Mouse (Mus musculus): ENCODE data around the gene Trub2. TPM values are rescaled to one million over a fixed set of nuclear protein-coding genes. Genes with fewer than 3 reads are reported as not detected.
"Not testable (repeated sequence)": the region's sequence is repeated elsewhere in the genome, so short reads cannot be mapped to it uniquely, and the experiment has no call there.

Gene Trub2
- total RNA-seq (2021): 33.6 and 39.4 TPM in 2 replicates
- long read RNA-seq, experiment 1, transcript Trub2-201 (8 exons, 3,408 nt): major isoform, 9 of 42 reads
- long read RNA-seq, experiment 1, partial matches to known transcripts: 9 of 42 reads
- long read RNA-seq, experiment 1, other reads (novel, unspliced or antisense): 20 of 42 reads
- long read RNA-seq, experiment 2, transcript Trub2-201 (8 exons, 3,408 nt): major isoform, 5 of 18 reads
- long read RNA-seq, experiment 2, partial matches to known transcripts: 2 of 18 reads
- long read RNA-seq, experiment 2, other reads (novel, unspliced or antisense): 10 of 18 reads

DNA sequence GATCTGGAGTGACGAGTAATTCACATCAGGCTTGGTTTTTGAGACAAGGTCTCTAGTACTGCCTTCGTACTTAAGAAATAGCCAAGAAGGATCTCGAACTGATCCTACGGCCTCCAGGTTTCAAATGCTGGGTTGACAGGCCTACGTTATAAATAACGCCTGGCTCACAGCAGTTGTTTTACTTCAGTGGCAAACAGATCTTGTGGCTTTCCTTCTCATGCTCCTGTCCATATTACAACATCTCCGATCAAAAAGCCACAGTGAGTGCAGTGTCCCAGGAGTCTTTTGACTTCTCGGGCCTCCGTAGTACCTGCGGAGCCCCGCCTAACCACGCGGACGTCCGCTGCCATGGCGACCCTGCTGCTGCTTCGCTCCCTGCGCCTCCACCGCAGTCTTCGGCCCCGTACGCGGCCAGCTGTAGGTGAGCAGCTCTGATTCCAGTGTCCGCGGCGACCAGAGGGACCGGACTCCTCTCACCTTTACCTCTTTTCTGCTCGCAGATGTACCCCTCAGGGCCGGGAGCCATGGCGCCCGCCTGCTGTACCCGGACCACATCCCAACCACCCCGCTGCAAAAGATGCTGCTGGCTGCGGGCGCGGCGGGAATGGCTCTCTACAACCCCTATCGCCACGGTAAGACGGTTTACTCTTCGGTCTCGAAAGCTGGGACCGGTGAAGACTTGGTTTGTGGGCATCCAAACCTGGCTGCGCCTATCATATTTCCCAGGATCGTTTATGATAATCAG is at the start of gene Trub2:
TSS of gene Trub2 (minus strand) at position 566 of the 745 bp plus-strand sequence.
- DNase-seq: peak; percentile 92

DNA sequence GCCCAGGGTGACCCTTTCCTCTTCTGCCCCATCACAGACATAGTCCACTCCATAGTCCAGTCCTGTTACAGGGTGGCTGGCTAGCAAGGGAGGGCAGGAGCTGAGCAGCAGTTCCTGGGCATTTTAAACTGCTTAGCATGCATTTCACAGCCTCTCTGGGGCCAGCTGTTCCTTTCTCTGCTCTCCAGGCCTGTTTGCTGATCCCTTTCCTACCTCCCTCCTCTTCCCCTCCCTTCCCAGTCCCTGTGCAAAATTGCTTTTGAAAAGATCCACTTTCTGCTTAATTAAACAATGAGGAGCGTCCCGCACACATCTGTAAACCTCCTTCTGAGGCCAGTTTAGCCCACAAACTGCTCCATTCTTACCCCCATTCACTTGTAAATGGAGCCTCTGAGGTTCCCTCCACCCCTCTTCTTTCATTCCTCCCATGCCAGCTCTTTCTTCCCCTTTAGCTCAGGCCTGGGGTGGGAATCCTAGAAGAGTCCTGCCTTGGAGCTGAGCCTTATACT is 47.1 kb upstream of the Trub2 start:
- no peak for DNase-seq

DNA sequence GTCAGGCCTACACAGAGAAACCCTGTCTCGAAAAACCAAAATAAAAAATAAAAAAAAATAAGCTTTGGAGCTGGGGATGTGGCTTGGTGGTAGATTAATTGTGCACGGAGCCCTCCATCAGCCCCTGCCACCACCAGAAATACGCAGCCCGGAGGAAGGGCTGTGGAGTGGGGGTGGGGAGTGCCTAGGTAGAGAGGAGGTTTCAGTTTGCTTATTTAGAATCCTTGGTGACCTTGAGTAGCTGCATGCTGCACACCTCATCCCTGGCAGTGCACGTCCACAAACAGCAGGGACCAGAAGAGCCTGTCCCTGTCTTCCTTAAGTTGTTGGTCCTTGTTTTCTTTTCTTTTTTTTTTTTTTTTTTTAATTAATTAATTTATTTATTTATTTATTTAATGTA is 45.5 kb upstream of the Trub2 start:
- DNase-seq: no peak

DNA sequence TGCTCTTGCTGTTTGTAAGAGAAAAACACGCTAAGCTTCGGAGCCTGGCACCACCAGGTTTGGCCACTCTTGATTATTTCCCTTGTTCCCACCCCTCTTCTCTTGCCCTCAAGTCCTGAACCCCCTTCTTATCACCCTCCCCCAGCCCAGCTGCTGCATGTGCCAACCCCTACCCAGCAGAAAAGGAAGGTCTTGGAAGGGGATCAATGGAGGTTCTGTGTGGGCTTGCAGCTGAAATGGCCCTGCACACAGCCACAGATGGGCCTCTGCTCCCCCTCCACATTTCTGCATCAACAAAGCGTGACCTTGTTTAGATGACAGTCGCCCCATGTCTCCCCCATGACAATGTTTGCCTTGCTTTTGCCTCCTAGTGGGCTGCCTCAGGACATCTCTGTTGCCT is 42.8 kb upstream of the Trub2 start:
- DNase-seq: no peak

DNA sequence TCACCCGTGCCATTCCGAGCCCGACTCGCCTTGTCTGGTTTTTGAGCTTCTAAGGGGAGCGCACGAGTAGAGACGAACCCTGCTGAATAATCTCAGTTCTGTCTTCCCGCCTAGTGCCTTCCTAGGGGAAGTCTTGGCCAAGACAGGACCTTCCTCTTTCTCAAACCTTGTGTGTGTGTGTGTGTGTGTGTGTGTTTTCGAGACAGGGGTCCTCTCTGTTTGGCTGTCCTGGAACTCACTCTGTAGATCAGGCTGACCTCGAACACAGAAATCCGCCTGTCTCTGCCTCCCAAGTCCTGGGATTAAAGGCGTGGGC is 39.4 kb upstream of the Trub2 start:
- no peak for DNase-seq

DNA sequence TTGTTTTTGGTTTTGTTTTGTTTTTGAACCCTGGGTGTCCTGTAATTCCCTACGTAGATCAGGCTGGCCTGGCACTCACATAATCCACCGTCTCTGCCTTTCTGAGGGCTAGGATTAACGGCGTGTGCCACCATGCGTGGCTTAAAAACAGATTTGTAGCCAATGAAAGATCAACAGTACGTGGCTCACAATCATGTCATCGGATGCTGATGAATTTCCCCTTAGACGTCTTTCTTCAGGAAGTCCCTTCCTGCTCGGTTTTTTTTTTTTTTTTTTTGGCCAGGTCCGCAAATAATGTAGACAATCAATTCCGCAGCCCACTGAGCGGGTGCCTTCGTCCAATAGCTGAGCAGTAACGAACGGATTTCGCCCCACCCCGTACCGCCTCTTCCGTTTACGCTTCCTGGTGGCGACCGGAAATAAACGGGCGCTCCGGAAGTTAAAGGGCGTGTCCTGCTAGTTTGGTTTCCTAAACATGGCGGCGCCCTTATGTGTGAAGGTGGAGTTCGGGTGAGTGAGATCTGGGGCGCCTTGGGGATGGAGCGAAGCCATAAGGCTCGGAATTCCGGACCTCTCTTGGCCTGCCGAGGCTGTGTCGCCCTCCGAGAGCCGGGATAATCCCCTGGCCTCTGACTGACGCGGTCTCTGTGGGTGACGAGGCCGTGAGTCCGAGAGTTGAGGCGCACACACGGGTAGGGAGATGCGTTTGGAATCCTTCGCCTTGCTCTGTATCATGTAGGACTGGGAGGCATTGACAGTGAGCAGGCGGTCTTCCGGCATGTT is 38.8 kb upstream of the Trub2 start:
- DNase-seq: peak; percentile 96

DNA sequence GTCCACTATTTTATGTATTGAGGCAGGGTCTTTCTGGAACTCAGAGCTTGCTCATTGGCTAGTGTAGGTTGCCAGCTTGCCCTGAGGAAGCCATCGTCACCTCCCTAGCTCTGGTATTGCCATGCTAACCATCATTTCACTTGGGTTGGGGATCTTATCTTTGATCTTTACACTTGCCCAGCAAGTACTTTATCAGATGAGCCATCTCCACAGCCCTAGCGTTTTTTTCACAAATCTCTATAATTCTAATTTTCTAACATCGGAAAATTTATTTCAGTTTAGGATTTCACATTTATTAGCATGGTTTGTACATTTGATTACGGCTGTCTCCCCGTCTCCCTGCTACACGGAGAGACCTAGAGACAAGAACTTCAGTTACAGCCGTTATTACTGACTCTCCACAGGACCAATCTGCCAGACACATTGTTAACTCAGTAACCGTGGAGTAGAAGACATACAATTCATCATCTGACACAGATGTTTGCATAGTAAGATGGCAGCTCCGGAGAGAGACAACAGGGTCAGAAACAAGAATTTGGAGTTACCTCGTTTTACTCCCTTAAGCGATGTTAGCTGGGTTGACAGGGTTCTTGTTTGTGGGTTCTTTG is 38.1 kb upstream of the Trub2 start:
- DNase-seq: no peak

DNA sequence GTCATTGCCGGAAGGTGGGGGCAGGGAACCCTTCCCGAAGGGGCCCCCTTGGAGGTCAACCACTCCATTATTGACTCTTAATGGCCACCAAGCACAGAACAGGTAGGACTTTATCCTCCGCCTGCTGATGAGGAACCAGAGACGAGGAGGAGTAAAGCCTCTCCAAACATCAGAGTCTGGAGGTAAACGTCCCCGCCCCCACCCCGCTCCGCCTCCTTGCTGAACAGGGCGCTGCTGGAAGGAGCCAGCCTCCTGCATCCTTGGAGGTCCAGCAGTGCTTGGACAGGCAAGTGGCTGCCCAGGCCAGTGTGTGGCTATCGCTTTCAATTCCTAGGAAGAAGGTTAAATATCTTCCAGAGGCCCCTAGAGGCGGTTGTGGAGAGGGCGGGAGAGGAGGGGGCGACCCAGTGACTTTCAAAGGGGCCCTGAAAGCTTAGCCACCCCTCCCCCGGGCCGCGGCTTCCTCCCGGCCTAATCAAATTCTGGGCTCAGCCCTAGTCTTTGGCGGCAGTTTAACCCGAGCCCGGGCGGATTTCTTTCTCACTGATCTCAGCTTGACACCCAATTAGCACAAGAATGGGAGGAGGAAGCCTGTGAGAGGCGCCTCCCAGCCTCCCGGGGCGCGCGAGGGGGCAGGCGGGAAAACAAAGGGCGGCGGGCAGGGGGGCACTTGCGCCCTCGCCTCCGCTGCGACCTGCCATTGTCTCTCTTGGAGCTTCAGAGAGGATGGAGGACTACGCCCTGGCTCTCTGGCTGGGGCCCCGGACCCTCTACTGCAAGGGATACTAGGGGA is 31.9 kb upstream of the Trub2 start, which contains the start of gene Urm1:
TSS of gene Urm1 (plus strand) at position 51 of the 793 bp plus-strand sequence.
- DNase-seq: peak; percentile 75

DNA sequence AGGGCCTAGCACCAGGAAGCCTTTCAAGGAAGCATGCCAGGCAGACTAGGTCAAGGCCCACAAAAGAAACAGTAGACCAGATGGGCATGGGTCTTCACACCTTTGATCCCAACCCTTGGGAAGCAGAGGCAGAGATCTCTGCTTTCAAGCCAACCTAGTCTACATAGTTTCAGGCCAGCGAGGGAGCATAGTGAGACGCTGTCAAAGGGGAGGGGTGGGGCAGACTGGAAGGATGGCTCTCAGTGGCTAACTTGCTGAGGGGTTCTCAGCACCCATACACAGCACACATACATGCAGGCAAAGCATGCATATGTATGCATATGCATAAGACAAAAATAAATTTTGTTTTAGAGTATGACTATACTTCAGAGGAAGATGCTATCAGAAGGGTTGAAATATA is 31.1 kb upstream of the Trub2 start:
- no peak for DNase-seq

DNA sequence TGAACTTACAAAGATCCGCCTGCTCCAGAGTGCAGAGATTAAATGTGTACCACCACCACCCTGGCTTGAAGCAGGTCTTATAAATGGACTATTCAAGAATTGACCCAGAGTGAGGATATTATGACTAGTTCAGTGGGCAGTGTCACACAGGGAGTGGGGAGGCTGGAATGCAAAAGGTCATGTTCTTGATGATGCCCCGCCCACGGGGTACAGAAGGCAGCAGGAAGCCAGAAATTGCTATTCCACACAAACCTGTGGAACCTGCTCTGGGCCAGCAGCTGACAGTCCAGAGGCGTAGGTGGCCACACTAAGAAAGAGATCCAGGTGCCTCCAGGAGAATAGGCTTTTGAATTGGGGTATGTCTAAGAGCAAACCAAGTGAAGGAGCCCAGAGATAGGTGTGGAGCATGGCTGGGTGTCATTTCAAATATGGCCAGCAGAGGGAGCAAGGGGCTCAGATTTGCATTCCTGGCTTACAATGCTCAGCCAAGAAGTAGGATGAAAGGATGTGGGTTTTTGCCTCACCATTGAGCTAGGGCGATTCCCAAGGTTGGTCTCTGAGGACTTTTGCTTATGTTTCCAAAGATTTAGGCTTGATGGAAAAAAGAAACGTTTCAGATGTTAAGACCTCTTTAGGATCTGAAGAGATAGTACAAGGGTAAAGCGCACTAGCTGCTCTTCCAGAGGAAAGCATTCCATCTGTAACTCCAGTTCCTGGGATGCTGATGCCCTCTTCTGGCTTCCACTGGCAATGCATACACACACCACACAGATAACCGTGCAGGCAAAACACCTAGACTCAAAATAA is 29.3 kb upstream of the Trub2 start:
- peak; percentile 85 for DNase-seq

DNA sequence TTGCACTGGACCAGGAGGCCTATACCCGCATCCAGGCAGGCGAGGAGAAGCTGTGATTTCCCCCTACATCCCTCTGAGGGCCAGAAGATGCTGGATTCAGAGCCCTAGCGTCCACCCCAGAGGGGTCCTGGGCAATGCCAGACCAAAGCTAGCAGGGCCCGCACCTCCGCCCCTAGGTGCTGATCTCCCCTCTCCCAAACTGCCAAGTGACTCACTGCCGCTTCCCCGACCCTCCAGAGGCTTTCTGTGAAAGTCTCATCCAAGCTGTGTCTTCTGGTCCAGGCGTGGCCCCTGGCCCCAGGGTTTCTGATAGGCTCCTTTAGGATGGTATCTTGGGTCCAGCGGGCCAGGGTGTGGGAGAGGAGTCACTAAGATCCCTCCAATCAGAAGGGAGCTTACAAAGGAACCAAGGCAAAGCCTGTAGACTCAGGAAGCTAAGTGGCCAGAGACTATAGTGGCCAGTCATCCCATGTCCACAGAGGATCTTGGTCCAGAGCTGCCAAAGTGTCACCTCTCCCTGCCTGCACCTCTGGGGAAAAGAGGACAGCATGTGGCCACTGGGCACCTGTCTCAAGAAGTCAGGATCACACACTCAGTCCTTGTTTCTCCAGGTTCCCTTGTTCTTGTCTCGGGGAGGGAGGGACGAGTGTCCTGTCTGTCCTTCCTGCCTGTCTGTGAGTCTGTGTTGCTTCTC is 27.5 kb upstream of the Trub2 start:
- no peak for DNase-seq

DNA sequence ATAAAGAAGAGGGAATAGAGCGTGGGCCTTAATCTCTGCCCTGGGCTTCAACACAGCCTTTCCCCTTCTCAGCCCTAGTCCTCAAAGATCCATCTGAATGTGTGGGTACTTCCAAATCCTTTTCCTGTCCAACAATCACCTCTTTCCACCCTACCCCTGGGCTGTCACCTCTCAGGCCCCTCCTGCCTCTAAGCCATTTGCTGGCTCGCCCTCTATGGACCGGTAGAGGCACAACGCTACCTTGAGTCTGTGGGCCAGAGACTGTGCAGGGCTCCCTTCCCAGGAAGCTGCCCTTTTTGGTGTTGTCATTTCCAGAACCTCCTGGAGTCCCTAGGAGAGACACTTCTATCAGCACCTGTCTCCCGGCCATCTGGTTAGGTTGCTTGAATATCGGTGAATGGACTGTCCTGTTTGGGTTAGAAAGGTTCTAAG is 15.1 kb upstream of the Trub2 start:
- peak; percentile 53 for DNase-seq

DNA sequence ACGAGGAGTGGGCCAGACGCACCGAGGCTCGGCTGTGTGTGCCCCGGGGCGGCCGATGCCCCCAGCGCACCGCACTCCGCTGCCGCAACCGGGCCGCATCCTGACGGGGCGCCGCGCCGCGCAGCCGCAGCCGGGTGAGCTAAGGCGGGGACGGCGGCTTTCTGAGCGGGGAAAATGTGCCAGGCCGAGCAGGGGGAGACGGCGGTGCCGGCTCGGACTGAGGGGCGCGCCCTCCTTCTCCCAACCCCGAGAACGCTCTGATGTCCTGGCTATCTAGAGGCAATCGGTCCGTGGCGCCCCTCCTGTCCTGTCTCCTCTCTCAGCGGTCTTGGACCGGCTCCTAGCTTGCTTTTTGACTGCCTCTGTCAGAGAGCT is 14.5 kb upstream of the Trub2 start:
- DNase-seq: no peak

DNA sequence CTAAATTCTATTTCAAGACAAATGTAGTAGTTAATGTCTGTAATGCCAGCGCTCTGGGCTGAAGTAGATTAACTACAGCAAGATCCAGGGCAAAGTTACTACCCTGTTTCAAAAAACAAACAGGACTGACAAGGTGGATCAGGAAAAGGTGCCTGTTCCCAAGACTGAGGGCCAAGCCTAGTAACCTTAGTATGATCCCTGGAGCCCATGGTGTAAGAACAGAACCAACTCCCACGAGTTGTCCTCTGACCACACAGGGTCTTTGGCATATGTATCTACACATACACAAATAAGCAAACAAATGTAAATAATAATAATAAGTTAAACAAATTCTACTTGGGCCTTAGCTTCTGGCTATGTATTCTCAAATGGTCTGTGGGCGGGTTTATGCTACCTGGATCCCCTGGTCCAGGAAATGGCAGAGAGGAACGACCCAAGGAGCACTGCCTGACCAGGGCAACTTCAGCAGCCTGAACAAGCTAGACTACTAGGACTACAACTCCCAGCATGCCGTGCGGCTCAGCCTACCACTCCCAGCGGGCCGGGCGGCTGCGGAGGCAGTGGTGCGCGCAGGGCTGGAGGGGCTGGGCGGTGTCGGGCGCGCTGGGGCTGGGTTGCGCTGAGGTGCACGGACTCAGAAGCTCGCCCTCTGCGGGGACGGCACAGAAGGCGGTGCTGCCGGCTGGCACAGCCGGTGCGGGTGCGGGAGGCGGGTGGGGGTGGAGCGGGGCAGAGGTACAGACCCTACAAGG is 13.9 kb upstream of the Trub2 start, which contains the start of gene Slc27a4:
TSS of gene Slc27a4 (plus strand) at position 560 of the 752 bp plus-strand sequence.
- DNase-seq: peak; percentile 98

DNA sequence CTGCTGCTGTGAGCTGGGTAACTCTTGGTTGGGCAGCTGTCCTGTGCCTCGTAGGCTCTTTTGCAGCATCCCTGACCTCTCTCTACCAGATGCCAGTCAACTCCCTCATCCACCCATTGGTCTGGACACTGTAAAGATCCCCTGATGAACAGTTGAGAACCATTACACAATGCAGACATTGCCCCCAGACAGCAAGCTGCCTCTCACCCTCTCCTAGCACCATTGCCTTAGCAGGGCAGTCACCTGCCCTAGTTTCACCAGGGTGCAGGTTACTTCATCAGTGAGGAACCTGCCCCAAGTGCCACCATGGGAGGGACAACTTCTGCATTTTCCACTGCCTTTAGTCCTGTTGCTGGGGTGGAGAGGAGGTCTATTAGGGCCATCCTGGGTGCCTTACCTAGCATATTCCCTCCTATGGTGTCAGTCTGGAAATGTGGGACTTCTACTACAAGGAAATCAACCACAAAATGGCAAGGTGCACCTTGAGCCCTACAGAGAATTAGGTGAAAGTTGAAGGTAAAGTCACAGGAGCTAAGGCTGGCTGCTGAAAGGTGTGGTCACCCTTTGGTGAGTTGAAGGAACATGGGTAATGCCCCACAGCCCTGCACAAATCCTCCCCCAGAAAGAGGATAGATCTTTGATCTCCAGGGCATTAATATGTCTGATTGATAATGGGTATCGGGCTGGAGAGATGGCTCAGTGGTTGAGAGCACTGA is 4.6 kb upstream of the Trub2 start:
- no peak for DNase-seq

DNA sequence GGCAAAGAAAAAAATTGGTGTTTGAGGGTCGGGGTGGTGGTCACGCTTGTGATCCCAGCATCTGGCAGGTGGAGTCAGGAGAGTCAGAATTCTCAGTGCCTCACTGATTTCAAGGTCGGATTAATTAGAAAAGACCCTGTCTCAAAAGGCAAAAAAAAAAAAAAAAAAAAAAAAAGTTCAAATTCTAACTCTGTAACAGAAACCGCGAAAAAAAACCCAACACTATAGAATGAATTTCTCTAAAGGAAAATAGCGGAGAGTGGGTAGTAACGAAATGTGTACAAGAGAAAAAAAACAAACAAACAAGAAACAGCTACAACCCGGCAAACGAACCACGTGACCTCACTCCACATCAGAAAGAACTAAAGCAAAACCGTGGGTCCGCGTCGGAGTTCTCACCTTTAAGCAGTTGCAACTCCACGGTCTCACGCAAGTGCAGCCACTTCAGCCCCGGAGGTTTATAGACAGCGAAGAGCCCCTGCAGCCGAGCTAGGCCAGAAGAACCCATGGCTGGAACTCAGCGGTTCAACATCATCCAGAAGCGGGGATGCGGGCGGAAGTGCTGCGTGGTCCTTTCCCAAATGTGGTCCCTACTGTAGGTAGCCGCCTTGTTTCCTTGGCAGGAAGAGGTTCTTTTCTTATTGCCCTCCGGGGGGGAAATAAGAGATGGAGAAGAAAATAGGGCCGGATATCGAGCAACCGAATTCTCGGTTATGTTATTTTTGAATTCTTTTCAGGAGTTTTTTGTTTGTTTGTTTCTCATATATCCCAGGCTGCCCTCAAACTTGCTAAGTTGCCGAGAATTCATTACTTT is 991 bp downstream of the Trub2 start, which contains the start of gene Coq4:
TSS of gene Coq4 (plus strand) at position 390 of the 814 bp plus-strand sequence.
- DNase-seq: peak; percentile 93

DNA sequence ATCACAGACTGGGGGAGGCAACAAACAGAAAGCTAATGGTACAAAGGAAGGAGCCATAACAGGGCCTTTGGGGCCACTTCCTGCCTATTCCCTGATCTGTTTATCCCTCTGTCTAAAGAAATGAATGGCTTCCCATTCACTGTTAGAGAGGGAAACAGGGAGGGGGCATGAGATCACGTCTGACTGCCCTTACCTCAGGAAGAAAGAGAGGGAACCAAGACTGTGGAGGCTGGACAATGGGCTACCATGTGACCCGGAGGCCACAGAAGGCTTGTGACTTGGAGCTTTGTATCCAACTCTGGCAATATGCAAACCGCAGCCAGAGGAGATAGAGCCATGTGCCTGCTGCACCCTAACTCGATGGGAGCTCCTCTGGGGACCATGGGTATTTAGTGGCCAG is 4.0 kb downstream of the Trub2 start:
- DNase-seq: no peak

DNA sequence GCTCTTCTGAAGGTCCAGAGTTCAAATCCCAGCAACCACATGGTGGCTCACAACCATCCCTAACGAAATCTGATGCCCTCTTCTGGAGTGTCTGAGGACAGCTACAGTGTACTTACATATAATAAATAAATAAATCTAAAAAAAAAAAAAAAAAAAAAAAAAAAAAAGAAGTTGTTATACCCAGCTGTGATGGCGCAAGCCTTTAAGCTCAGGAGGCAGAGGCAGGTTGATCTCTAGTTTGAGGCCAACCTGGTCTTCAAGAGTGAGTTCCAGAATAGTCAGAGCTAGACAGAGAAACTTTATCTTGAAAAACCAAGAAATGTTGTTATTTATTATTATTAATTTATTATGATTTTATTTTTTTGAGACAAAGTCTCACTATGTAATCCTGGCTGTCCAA is 7.0 kb downstream of the Trub2 start:
- not testable (repeated sequence) for DNase-seq
